Mouse (Mus musculus): ENCODE measurements around the gene Hoxa4. TPM values are rescaled to one million over a fixed set of nuclear protein-coding genes. Genes with fewer than 3 reads are reported as not detected.

Gene Hoxa4
- polyA plus RNA-seq, 1 experiment from 2014 or later = 0.46 TPM

DNA sequence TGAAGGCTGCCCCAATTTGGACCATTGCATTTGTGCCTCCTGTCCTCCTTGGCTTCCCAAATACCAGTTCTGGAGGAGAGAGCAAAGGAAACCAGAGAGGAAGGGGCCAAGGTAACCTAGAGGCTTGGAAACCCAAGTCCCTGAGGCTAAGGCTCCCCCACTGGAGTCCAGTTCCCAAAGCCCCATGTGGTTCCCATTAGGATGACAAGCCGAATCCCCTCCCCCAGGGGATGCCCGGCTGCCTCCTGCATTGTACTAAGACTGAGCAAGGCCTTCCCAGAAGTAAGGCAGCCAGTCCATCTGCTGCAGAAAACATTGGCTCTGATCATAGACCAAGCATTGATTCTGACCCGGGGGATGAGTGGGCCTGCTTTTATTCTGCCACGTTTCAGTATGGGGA, 20.2 kb downstream of the Hoxa4 start:
- no peak overlapping the region for H3K4me2 ChIP-seq
- no peak for ATAC-seq (ENCODE audit: insufficient number of reproducible peaks, insufficient read depth, low FRiP score, low TSS enrichment, low read depth)
- H3K9ac ChIP-seq = no peak overlapping the region
- no peaks in the 10 kb centered on the region for H3K36me3 ChIP-seq
- H3K27ac ChIP-seq = no peak overlapping the region
- 9% methylated on average over 4 of the region's 4 CpGs for WGBS
- peaks cover 13% of the 10 kb centered on the region for H3K4me1 ChIP-seq
- no peaks in the 10 kb centered on the region for H3K9me3 ChIP-seq
- peaks cover 99% of the 10 kb centered on the region for H3K27me3 ChIP-seq
- H3K4me3 ChIP-seq = no peak overlapping the region

GRCm38 (mm10) chr6:52170898-52171223, 20.7 kb downstream of the Hoxa4 start:
- WGBS = 9% methylated on average over 5 of the region's 5 CpGs
- no peak overlapping the region for H3K9ac ChIP-seq
- H3K36me3 ChIP-seq = no peaks in the 10 kb centered on the region
- no peak overlapping the region for H3K4me3 ChIP-seq
- no peak overlapping the region for H3K27ac ChIP-seq
- peaks cover 13% of the 10 kb centered on the region for H3K4me1 ChIP-seq
- no peak for ATAC-seq (ENCODE audit: insufficient number of reproducible peaks, insufficient read depth, low FRiP score, low TSS enrichment, low read depth)
- H3K27me3 ChIP-seq = peaks cover 99% of the 10 kb centered on the region
- H3K4me2 ChIP-seq = no peak overlapping the region
- no peaks in the 10 kb centered on the region for H3K9me3 ChIP-seq

GRCm38 (mm10) chr6:52170166-52170897, 21.2 kb downstream of the Hoxa4 start:
- Histone ChIP-seq H3K9me3 (no peaks in the 10 kb centered on the region), H3K4me3 (no peak overlapping the region), H3K9ac (no peak overlapping the region), H3K27me3 (peaks cover 99% of the 10 kb centered on the region), H3K36me3 (no peaks in the 10 kb centered on the region), H3K27ac (no peak overlapping the region), H3K4me1 (peaks cover 13% of the 10 kb centered on the region), H3K4me2 (no peak overlapping the region)
- ATAC-seq (ENCODE audit: insufficient number of reproducible peaks, insufficient read depth, low FRiP score, low TSS enrichment, low read depth) = no peak
- WGBS = 2% methylated on average over 40 of the region's 40 CpGs

DNA sequence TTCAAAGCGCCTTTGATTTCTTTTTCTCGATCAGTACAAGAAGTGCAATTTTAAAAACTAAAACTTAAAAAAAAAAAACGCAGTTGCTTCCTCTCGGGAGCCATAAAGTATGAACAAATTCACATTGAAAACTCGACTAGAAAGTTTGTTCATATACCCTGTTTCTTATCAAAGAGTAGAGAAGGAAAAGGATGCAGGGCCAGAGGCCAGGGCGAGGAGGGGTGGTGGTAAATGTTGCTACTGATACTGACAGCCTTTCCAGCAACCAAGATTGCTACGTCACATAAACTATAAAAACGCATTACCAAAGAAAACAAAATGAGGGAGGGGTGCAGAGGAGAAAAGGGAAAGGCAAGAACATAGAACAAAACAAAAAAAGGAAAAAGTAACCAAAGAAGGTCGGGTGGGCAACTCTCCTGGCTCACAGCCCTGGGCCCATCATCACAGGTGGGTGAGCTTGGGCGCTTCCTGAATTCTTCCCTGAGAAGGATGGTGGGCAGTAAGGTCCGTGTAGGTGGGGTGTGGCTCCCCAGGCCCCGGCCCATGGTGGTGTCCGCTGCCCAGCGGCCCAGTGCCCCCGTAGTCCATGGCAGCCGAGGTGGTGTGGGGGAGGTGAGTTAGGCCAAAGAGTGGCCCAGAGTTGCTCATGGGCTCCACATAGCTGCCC, 21.9 kb downstream of the Hoxa4 start:
- Histone ChIP-seq H3K9ac (no peak overlapping the region), H3K4me3 (no peak overlapping the region), H3K27ac (no peak overlapping the region), H3K36me3 (no peaks in the 10 kb centered on the region), H3K9me3 (no peaks in the 10 kb centered on the region), H3K27me3 (peaks cover 99% of the 10 kb centered on the region), H3K4me1 (peaks cover 13% of the 10 kb centered on the region), H3K4me2 (no peak overlapping the region)
- WGBS = 5% methylated on average over 16 of the region's 16 CpGs
- ATAC-seq (ENCODE audit: insufficient number of reproducible peaks, insufficient read depth, low FRiP score, low TSS enrichment, low read depth) = no peak

- Histone ChIP-seq H3K9ac (no peak overlapping the region), H3K27ac (no peak overlapping the region)
- WGBS = 3% methylated on average over 42 of the region's 42 CpGs
Observed at GRCm38 (mm10) chr6:52168191-52169055, 23.1 kb downstream of the Hoxa4 start.

GRCm38 (mm10) chr6:52167736-52168161, 23.8 kb downstream of the Hoxa4 start:
- H3K27me3 ChIP-seq = peaks cover 99% of the 10 kb centered on the region
- no peak overlapping the region for H3K9ac ChIP-seq
- H3K4me2 ChIP-seq = no peak overlapping the region
- no peak overlapping the region for H3K4me3 ChIP-seq
- WGBS = 3% methylated on average over 14 of the region's 14 CpGs
- peaks cover 11% of the 10 kb centered on the region for H3K4me1 ChIP-seq
- no peak overlapping the region for H3K27ac ChIP-seq
- no peaks in the 10 kb centered on the region for H3K36me3 ChIP-seq
- no peaks in the 10 kb centered on the region for H3K9me3 ChIP-seq
- no peak for ATAC-seq (ENCODE audit: insufficient number of reproducible peaks, insufficient read depth, low FRiP score, low TSS enrichment, low read depth)

More at GRCm38 (mm10) chr6:52168191-52169055, 23.1 kb downstream of the Hoxa4 start:
- Histone ChIP-seq H3K9me3 (no peaks in the 10 kb centered on the region), H3K4me3 (no peak overlapping the region), H3K36me3 (no peaks in the 10 kb centered on the region), H3K4me2 (no peak overlapping the region), H3K4me1 (peaks cover 13% of the 10 kb centered on the region), H3K27me3 (peaks cover 99% of the 10 kb centered on the region)
- no peak for ATAC-seq (ENCODE audit: insufficient number of reproducible peaks, insufficient read depth, low FRiP score, low TSS enrichment, low read depth)

DNA sequence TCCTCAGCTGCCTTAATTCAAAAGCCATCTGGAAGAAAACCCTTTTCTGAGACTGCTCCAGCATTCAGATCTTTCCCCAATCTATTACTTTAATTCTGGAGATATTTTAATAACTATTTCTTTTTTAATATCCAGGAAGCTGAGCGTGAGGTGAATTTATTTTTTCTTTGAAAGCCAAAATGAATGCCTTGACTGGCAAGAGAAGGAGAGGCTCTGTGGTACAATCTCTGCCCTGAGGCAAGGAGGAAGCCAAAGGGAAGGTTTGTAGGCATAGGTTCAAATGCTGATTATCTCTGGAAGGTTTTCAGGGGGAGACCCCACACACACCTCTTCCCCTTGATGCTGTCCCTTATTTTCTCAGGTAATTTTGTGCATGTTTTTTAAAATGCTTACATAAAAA, 24.4 kb downstream of the Hoxa4 start:
- Histone ChIP-seq H3K36me3 (no peaks in the 10 kb centered on the region), H3K9me3 (no peaks in the 10 kb centered on the region), H3K9ac (no peak overlapping the region), H3K4me2 (no peak overlapping the region), H3K4me3 (no peak overlapping the region), H3K4me1 (peaks cover 5% of the 10 kb centered on the region; the same call in 1 of the 2 replicates), H3K27ac (no peak overlapping the region), H3K27me3 (peaks cover 98% of the 10 kb centered on the region)
- 4% methylated on average over 1 of the region's 1 CpGs for WGBS
- ATAC-seq (ENCODE audit: insufficient number of reproducible peaks, insufficient read depth, low FRiP score, low TSS enrichment, low read depth) = no peak

- 3% methylated on average over 4 of the region's 4 CpGs for WGBS
- H3K27ac ChIP-seq = no peak overlapping the region
- H3K27me3 ChIP-seq = peaks cover 98% of the 10 kb centered on the region
- H3K4me1 ChIP-seq = peaks cover 5% of the 10 kb centered on the region; the same call in 1 of the 2 replicates
- H3K9ac ChIP-seq = no peak overlapping the region
- H3K4me3 ChIP-seq = no peak overlapping the region
- no peaks in the 10 kb centered on the region for H3K9me3 ChIP-seq
- no peak for ATAC-seq (ENCODE audit: insufficient number of reproducible peaks, insufficient read depth, low FRiP score, low TSS enrichment, low read depth)
- no peaks in the 10 kb centered on the region for H3K36me3 ChIP-seq
- H3K4me2 ChIP-seq = no peak overlapping the region
Observed at GRCm38 (mm10) chr6:52166431-52167077, 25.0 kb downstream of the Hoxa4 start.

GRCm38 (mm10) chr6:52165441-52166370, 25.8 kb downstream of the Hoxa4 start:
- ATAC-seq (ENCODE audit: insufficient number of reproducible peaks, insufficient read depth, low FRiP score, low TSS enrichment, low read depth) = no peak
- Histone ChIP-seq H3K4me2 (no peak overlapping the region), H3K36me3 (no peaks in the 10 kb centered on the region), H3K9me3 (no peaks in the 10 kb centered on the region), H3K4me3 (no peak overlapping the region), H3K9ac (no peak overlapping the region), H3K27me3 (peaks cover 97% of the 10 kb centered on the region), H3K4me1 (peaks cover 5% of the 10 kb centered on the region; the same call in 1 of the 2 replicates), H3K27ac (no peak overlapping the region)
- under 1% methylated on average over 28 of the region's 28 CpGs for WGBS

DNA sequence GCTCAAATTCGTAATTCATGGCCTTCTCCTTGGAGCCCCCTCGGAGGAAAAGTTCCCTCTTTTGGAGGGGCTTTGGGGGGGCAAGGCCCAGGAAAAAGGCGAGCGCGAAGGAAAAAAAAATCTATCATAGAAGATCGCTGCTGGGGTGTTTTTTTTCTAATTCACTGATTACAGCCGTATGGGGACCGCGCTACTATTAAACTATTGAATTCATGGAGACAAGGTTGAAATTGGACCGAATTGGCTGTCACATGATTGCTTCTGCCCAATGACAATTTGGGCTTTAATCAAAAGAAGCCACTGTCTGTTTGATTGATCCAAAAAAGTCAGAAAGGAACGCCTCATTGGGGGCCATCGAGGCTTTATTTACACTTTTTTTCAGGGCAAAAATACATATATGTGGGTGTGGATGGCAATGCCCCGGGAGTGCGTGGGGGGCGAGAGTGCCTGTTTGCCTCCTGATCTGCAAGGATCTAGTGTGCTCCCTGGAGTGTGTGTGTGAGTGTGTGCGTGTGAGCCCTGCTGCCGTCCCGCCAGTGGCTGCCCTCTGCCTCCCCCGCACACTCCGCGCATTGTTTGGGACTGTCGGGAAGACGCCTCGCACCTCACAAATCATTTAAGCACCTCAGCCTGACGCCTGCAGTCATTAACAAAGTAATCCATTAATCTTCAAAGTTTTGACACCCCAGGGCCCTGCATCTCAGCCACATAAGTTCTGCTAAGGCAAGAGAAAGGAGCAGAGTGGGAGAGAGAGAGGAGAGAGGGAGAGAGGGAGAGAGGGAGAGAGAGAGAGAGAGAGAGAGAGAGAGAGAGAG, 26.7 kb downstream of the Hoxa4 start, which contains the start of gene Hoxa2:
Hoxa2 (minus strand) TSS at position 206 of the 815 bp plus-strand sequence.
- no peak within 1 kb of the TSS for H3K27ac ChIP-seq
- peaks cover 97% of the 10 kb centered on the region for H3K27me3 ChIP-seq
- no peak within 1 kb of the TSS for H3K9ac ChIP-seq
- no peak for ATAC-seq (ENCODE audit: insufficient number of reproducible peaks, insufficient read depth, low FRiP score, low TSS enrichment, low read depth)
- H3K4me1 ChIP-seq = 0 out of 2 replicates have a peak, but pooled peaks cover 2% of the 10 kb centered on the region
- no peaks in the 10 kb centered on the region for H3K9me3 ChIP-seq
- no peak within 1 kb of the TSS for H3K4me2 ChIP-seq
- under 1% methylated on average over 25 of the region's 25 CpGs for WGBS
- no peaks in the 10 kb centered on the region for H3K36me3 ChIP-seq
- H3K4me3 ChIP-seq = no peak within 1 kb of the TSS
